Mouse (Mus musculus) sigmoid colon, adult 10 weeks (tissue): Measurements from ENCODE around the gene Fhl2. TPM values are rescaled to one million over a fixed set of nuclear protein-coding genes. Genes with fewer than 3 reads are reported as not detected.

Experiments used
- polyA plus RNA-seq: library from polyadenylated mRNA; stranded (reverse); fragments of 350-450 nt; fragmentation: Illumina TruSeq; extraction: RNeasy Lipid Tissue Mini Kit (QIAGEN cat#74804); gene quantifications from one replicate; pipeline ENCODE4 v1.2.3, GENCODE M21; 2014; ENCODE audit warnings: low read depth, low replicate concordance

Gene Fhl2
- 15.9 TPM for polyA plus RNA-seq

DNA sequence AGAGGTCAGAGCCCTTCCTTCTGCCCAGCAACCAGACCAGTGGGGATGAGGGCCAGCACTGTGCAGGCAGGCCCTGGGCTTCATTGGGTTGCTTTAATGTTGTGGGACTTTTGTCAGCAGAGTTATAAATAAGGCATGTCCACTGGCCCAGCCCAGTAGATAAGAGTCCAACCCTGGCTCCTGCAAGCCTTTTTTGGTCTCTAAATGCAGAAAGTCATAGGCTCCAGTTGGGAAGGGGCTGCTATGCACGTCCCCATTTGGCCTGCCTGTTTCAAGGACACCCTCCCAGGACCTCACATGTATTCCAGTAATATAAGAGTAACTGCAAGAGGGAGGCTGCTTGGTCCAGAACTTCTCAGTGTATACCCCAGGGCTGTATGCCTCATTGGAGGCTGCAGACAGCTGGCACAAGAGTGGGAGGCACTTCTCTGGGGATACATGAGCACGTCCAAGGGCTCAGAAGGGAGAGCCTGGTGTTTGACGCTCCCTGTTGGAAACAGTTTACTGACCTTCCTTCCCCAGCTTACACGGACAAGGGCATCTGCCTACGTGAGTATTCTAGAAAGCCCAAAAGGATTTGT lies at the start of gene Fhl2:
Gene Fhl2 (minus strand): TSS at position 324 of the 581 bp plus-strand sequence.

DNA sequence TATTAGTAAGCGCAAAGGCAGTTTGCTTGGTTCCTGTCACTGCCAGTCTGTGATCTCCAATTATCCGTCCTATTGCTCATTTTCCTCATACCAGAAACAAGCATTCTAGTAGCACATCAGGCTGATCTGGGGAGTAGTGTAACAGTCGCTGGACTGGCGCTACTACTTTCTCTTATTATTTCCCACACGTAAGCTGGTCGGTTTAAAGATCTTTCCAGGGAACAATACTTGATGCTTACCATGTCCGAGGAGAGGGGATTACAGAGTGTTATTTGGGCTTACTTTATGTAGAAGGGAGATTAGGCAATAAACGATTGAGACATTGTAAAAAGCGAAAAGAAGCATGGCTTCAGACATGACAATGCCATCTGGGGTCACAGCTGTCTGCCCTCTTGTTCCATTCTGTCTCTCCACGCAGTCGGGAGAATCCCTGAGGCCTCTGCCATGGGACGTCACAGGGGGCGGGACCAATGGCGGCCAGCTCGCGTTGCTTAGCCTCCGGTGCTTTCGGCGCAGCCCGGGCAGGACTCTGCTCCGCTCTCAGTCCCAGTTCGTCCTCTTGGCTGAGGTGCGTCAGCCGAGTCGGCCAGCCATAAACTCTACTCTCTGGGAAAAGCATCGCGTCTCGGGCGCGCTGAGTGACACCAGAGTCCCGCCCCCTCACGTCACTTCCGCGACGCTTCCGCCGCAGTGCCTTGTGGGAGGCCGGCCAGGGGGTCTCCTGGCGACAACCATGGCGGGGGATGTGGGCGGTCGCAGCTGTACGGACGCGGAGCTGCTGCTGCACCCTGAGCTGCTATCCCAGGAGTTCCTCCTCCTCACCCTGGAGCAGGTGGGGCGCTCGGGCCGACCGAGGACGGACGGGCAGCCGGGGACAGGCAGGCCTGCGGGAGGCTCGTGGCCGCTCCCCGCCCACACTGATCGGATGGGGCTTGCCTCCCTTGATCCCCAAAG lies 98.5 kb downstream of the Fhl2 start, which contains the start of the genes Tgfbrap1 and AI597479:
Gene Tgfbrap1 (minus strand): TSS at position 607 of the 954 bp plus-strand sequence.
Gene AI597479 (plus strand): TSS at position 680 of the 954 bp plus-strand sequence.

Other genes with a start within 250 kb of the Fhl2 start
- 0.98 TPM for gene Gpr45, start 244.1 kb downstream of the Fhl2 start, polyA plus RNA-seq
- 13.3 TPM for gene Tgfbrap1, start 98.3 kb downstream of the Fhl2 start, polyA plus RNA-seq
- 39.5 TPM for gene AI597479, start 98.3 kb downstream of the Fhl2 start, polyA plus RNA-seq
- gene Nck2, start 247.6 kb upstream of the Fhl2 start, polyA plus RNA-seq, result 36.1 TPM